Mouse (Mus musculus) CH12.LX (cell line): ENCODE results near the gene Nudt22. TPM values are rescaled to one million over a fixed set of nuclear protein-coding genes. Genes with fewer than 3 reads are reported as not detected.

Experiments
- DNase-seq: peaks from one replicate; pipeline ENCODE4 v3.0.0-alpha.2; 2013; ENCODE audit errors: extremely low read depth
- H3K27ac ChIP-seq: 2 replicates; pipeline ENCODE4 v1.5.1; 2012; ENCODE audit warnings: low read depth, mild to moderate bottlenecking, control low read depth, moderate library complexity; ENCODE audit not compliant: insufficient read depth
- H3K27me3 ChIP-seq: replicated peaks from 2 replicates; pipeline ENCODE3; 2012; ENCODE audit warnings: inconsistent platforms
- H3K36me3 ChIP-seq, 2 experiments: replicated peaks in 1 of 2; 2 replicates each; pipeline versions ENCODE3 to v1.6.1; 2012; ENCODE audit warnings: inconsistent platforms in 1 of 2, low read length in 1 of 2, mild to moderate bottlenecking in 1 of 2, mixed read lengths in 1 of 2, moderate library complexity in 1 of 2; ENCODE audit not compliant: control insufficient read depth in 1 of 2, insufficient read depth in 1 of 2
- H3K4me1 ChIP-seq, 2 experiments: 2 replicates each; pipeline ENCODE4 v1.6.1; 2012; ENCODE audit warnings: inconsistent platforms in 1 of 2, moderate library complexity in 1 of 2; ENCODE audit not compliant: insufficient read depth in 2 of 2, control insufficient read depth in 1 of 2
- H3K4me2 ChIP-seq: 2 replicates; pipeline ENCODE4 v1.6.1; 2012; ENCODE audit warnings: low read depth, mild to moderate bottlenecking, control low read depth; ENCODE audit not compliant: poor library complexity, insufficient read depth, severe bottlenecking
- H3K4me3 ChIP-seq, 3 experiments: fragments of 150-350 bp in 1 of 3; sonication (generic) in 1 of 3; replicated peaks in 1 of 3; 2 replicates each; pipeline versions ENCODE3 to v1.5.1; 2011 to 2012; ENCODE audit warnings: low read depth in 2 of 3, low read length in 2 of 3, mild to moderate bottlenecking in 2 of 3, moderate library complexity in 2 of 3, control low read depth in 1 of 3, improper control_type of control experiment in 1 of 3, inconsistent platforms in 1 of 3, mixed read lengths in 1 of 3; ENCODE audit not compliant: poor library complexity in 1 of 3
- H3K79me2 ChIP-seq: replicated peaks from 2 replicates; pipeline ENCODE4 v1.6.1; 2012; ENCODE audit warnings: mild to moderate bottlenecking, moderate library complexity; ENCODE audit not compliant: control insufficient read depth, poor library complexity, insufficient read depth, severe bottlenecking; ENCODE audit errors: extremely low read depth
- H3K9ac ChIP-seq: 2 replicates; pipeline ENCODE4 v1.6.1; 2012; ENCODE audit warnings: low read depth, mild to moderate bottlenecking, control low read depth, moderate library complexity; ENCODE audit not compliant: insufficient read depth
- H3K9me3 ChIP-seq: replicated peaks from 2 replicates; pipeline ENCODE3; 2012; ENCODE audit warnings: low read length, inconsistent platforms, mixed read lengths
- BHLHE40 ChIP-seq: IDR thresholded peaks from 2 replicates; pipeline ENCODE4 v1.6.1; 2011; ENCODE audit warnings: mild to moderate bottlenecking, low read depth, low read length, improper control_type of control experiment
- CHD1 ChIP-seq: IDR thresholded peaks from 2 replicates; pipeline ENCODE4 v1.6.1; 2012; ENCODE audit warnings: low read depth, low read length, improper control_type of control experiment, inconsistent platforms
- E2F4 ChIP-seq: IDR thresholded peaks from 2 replicates; pipeline ENCODE4 v1.6.1; 2011; ENCODE audit warnings: low read depth, low read length, improper control_type of control experiment; ENCODE audit not compliant: insufficient replicate concordance
- GABPA ChIP-seq: IDR thresholded peaks from 2 replicates; pipeline ENCODE4 v1.6.1; 2012; ENCODE audit warnings: low read depth, low read length, improper control_type of control experiment, inconsistent platforms; ENCODE audit not compliant: insufficient replicate concordance
- JUN ChIP-seq: IDR thresholded peaks from 2 replicates; pipeline ENCODE4 v1.6.1; 2011; ENCODE audit warnings: low read depth, mild to moderate bottlenecking, low read length, improper control_type of control experiment, moderate library complexity; ENCODE audit not compliant: insufficient read depth
- JUND ChIP-seq: conservative IDR thresholded peaks from 2 replicates; pipeline ENCODE4 v1.6.1; 2011; ENCODE audit warnings: low read depth, low read length, improper control_type of control experiment
- MAFK ChIP-seq: IDR thresholded peaks from 2 replicates; pipeline ENCODE4 v1.6.1; 2011; ENCODE audit warnings: low read length, improper control_type of control experiment; ENCODE audit not compliant: insufficient replicate concordance
- MAX ChIP-seq: IDR thresholded peaks from 2 replicates; pipeline ENCODE4 v1.6.1; 2011; ENCODE audit warnings: low read length, improper control_type of control experiment
- MXI1 ChIP-seq: IDR thresholded peaks from 2 replicates; pipeline ENCODE4 v1.6.1; 2011; ENCODE audit warnings: mild to moderate bottlenecking, low read depth, low read length, improper control_type of control experiment
- MYC ChIP-seq: IDR thresholded peaks from 2 replicates; pipeline ENCODE4 v1.6.1; 2011; ENCODE audit warnings: low read depth, mild to moderate bottlenecking, improper control_type of control experiment, low read length
- NELFE ChIP-seq: IDR thresholded peaks from 2 replicates; pipeline ENCODE4 v1.6.1; 2011; ENCODE audit warnings: low read depth, low read length, improper control_type of control experiment
- NRF1 ChIP-seq: IDR thresholded peaks from 2 replicates; pipeline ENCODE4 v1.6.1; 2014; ENCODE audit warnings: low read depth, mild to moderate bottlenecking, inconsistent platforms, low read length, improper control_type of control experiment, moderate library complexity
- PAX5 ChIP-seq: IDR thresholded peaks from 2 replicates; pipeline ENCODE4 v1.6.1; 2012; ENCODE audit warnings: low read length, inconsistent platforms, mixed read lengths
- POLR2A ChIP-seq: IDR thresholded peaks from 2 replicates; pipeline ENCODE4 v1.6.1; 2011; ENCODE audit warnings: low read depth, mild to moderate bottlenecking, improper control_type of control experiment, low read length
- RAD21 ChIP-seq: IDR thresholded peaks from 2 replicates; pipeline ENCODE4 v1.6.1; 2011; ENCODE audit warnings: low read depth, mild to moderate bottlenecking, low read length, improper control_type of control experiment, moderate library complexity
- SIN3A ChIP-seq: IDR thresholded peaks from 2 replicates; pipeline ENCODE4 v1.6.1; 2012; ENCODE audit warnings: low read length, improper control_type of control experiment, inconsistent platforms
- TBP ChIP-seq: conservative IDR thresholded peaks from 2 replicates; pipeline ENCODE4 v1.6.1; 2011; ENCODE audit warnings: low read depth, low read length, improper control_type of control experiment
- UBTF ChIP-seq: IDR thresholded peaks from 2 replicates; pipeline ENCODE4 v1.6.1; 2012; ENCODE audit warnings: low read depth, mild to moderate bottlenecking, inconsistent platforms, low read length, improper control_type of control experiment, moderate library complexity
- USF2 ChIP-seq: conservative IDR thresholded peaks from 2 replicates; pipeline ENCODE4 v1.6.1; 2011; ENCODE audit warnings: low read depth, low read length, improper control_type of control experiment
- ZMIZ1 ChIP-seq: IDR thresholded peaks from 2 replicates; pipeline ENCODE4 v1.6.1; 2012; ENCODE audit warnings: low read depth, mild to moderate bottlenecking, inconsistent platforms, low read length, improper control_type of control experiment
- ZNF384 ChIP-seq: IDR thresholded peaks from 2 replicates; pipeline ENCODE4 v1.6.1; 2012; ENCODE audit warnings: low read depth, low read length, improper control_type of control experiment, inconsistent platforms
- dilution Hi-C: fragments of 300-500 bp; cut with MboI; formaldehyde crosslinking; loops from 2 replicates; pipeline ENCODE4 v1.14.3; 2020; ENCODE audit warnings: low sequenced_read_pairs; ENCODE audit not compliant: extremely low pct_unique_long_range_greater_than_20kb, extremely low pct_ligation_motif_present
- in situ Hi-C: fragments of 300-500 bp; cut with MboI; formaldehyde crosslinking; loops from 3 replicates; pipeline ENCODE4 v1.14.3; 2019; ENCODE audit warnings: low sequenced_read_pairs, low pct_ligation_motif_present, low pct_unique_long_range_greater_than_20kb, mixed read lengths
- polyA plus RNA-seq: library from polyadenylated mRNA; unstranded; fragments of >175 nt; gene quantifications from 2 replicates; pipeline ENCODE4 v1.2.1, GENCODE M21; 2012; ENCODE audit warnings: low read depth; ENCODE audit not compliant: insufficient read length
- total RNA-seq, 2 experiments: library from RNA; depleted of rRNA; stranded (reverse); fragments of 300-350 nt in 1 of 2; fragments of >200 nt in 1 of 2; gene quantifications; 2 replicates each; pipeline ENCODE4 v1.2.3; 2012 to 2014

Nudt22 gene
- total and polyA plus RNA-seq, 3 experiments: 11.1 to 24.6 (median 11.2) TPM

GRCm38 (mm10) chr19:6956461-6956860, 39.5 kb downstream of the Nudt22 start:
- TF ChIP-seq USF2 (no peak), ZNF384 (no peak), NELFE (no peak), NRF1 (no peak), MAX (no peak), JUN (no peak), CHD1 (no peak), POLR2A (no peak), UBTF (no peak), MXI1 (no peak), PAX5 (no peak), E2F4 (no peak), RAD21 (no peak), SIN3A (no peak), GABPA (no peak)
- no peak overlapping the region for H3K4me2 ChIP-seq
- in situ Hi-C loops (no loop called here), dilution Hi-C loops (no loop called here)
- DNase-seq: no peak
- peaks cover 12 to 23% of the 10 kb centered on the region in 2 experiments for H3K4me1 ChIP-seq
- H3K27ac ChIP-seq: no peak overlapping the region
- peaks cover 43 to 92% of the 10 kb centered on the region in 2 experiments for H3K36me3 ChIP-seq
- no peaks in the 10 kb centered on the region for H3K27me3 ChIP-seq
- H3K79me2 ChIP-seq: no peaks in the 10 kb centered on the region
- no peak overlapping the region for H3K4me3 ChIP-seq
- H3K9me3 ChIP-seq: no peaks in the 10 kb centered on the region
- no peak overlapping the region for H3K9ac ChIP-seq

- no peak for TF ChIP-seq MAFK
- no peak for TF ChIP-seq NELFE
- TF ChIP-seq USF2: no peak
- no peak for TF ChIP-seq GABPA
- TF ChIP-seq ZMIZ1: no peak
- no peak for TF ChIP-seq TBP
- TF ChIP-seq MYC: no peak
- TF ChIP-seq JUND: no peak
- peak; percentile 19; the same call in 1 of the 2 replicates for TF ChIP-seq BHLHE40
- H3K9ac ChIP-seq: no peak overlapping the region
- H3K9me3 ChIP-seq: no peaks in the 10 kb centered on the region
- H3K36me3 ChIP-seq: peaks cover 48 to 98% of the 10 kb centered on the region in 2 experiments
- DNase-seq: no peak
- dilution Hi-C loops: no loop called here
- peaks cover 12 to 23% of the 10 kb centered on the region in 2 experiments for H3K4me1 ChIP-seq
- no peaks in the 10 kb centered on the region for H3K27me3 ChIP-seq
- H3K4me3 ChIP-seq: no peak overlapping the region
- H3K4me2 ChIP-seq: no peak overlapping the region
- no peaks in the 10 kb centered on the region for H3K79me2 ChIP-seq
- no peak overlapping the region for H3K27ac ChIP-seq
- in situ Hi-C loops: no loop called here
Measured at GRCm38 (mm10) chr19:6955424-6955823, 40.5 kb downstream of the Nudt22 start.
